Mouse (Mus musculus) testis, postnatal 10 days (tissue): ENCODE measurements around the gene Sik1.
"Not testable (repeated sequence)": the region's sequence is repeated elsewhere in the genome, so short reads cannot be mapped to it uniquely, and the experiment has no call there.

Experiments
- DNase-seq: peaks from one replicate; pipeline ENCODE4 v3.0.0; 2021; ENCODE audit warnings: low spot score

Sik1 gene

DNA sequence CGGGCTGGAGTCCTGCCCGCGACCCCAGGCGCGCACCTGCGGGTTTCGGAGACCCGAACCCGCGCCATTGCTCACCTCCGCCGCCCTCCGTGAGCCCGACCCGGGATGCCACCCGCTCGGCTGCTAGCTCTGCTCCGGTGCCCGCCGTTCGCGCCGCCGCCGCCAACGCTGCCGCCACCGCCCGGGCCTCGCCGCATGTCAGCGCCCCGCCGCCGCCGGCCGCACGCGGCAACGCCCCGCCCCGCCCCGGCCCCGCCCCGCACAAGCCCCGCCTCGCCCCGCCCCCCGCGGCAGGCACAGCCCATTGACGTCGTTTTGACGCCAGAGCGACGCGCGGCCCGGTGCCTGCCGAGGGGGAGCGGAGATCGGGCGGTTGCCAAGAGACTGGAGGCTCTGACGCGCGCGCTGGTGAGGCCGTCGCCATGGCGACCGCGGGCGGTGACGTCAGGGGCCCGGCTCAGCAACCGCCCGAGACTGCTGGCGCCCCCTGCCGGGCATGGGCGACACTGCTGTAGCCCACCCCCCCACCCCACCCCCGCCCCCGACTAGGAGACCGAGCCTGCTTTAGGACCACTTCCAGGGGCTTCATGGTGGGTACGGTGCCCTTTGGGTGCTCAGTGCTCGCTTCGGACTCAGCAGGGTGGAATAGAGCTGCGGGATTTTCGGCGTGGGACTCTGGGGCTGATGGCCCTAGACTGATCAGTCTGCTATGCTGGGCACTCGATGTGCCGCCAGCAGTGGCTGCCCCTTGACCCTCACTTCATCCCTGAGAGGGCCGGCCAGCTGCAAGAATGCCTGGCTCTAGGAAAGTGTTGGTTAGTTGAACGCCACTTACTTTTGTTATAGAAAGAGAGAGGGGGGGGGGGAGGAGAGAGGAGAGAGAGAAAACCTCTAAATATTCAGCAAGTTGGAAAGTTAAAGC, at the start of gene Sik1:
Gene Sik1 (minus strand): TSS at position 208 of the 922 bp plus-strand sequence.
- peak; percentile 99 for DNase-seq

- DNase-seq = peak; percentile 30
Observed at GRCm38 (mm10) chr17:31905201-31905790, 49.7 kb upstream of the Sik1 start.

DNA sequence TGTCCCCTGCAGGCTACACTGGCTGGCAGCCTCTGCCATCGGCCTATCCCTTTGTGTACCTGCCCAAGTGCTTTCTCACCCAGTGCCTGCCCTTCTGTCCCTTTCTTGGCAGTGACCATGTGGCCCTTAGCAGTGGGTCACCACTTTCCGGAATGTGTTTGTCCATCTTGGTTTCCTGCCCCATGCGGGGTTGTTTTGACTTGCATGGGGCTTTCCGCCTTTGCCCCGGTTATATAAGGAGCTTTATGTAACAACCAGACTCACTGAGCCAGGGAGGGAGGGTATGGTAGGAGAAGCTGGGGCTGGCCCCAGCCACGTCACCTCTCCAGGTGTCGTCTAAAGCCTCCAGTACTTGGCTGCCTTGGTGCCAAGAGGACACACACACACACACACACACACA, 48.4 kb upstream of the Sik1 start:
- DNase-seq = peak; percentile 32

DNA sequence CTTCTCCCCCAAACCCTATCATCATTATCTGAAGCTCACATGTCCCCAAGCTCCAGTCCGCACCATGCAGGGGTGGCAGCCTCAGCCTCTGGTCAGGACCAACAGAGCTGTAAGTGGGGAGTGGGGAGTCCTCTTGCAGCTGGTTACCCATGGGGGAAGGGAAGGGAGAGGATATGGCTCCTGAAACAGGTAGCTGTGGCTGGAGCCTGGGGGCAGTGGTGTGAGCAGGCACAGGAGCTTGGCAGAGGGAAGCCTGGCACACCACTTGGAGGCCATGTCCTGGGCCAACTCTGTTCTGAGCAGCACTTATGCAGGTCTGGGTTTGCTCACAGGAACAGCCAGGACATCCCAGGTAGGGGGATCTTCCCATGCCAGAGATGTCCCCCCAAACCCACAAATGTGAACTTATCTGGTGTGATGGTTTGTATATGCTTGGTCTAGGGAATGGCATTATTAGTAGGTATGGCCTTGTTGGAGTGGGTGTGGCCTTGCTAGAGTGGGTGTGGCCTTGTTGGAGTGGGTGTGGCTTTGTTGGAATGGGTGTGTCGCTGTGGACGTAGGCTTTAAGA, 47.1 kb upstream of the Sik1 start:
- peak; percentile 47 for DNase-seq

- DNase-seq = peak; percentile 49
Observed at GRCm38 (mm10) chr17:31901461-31902204, 46.0 kb upstream of the Sik1 start.

DNA sequence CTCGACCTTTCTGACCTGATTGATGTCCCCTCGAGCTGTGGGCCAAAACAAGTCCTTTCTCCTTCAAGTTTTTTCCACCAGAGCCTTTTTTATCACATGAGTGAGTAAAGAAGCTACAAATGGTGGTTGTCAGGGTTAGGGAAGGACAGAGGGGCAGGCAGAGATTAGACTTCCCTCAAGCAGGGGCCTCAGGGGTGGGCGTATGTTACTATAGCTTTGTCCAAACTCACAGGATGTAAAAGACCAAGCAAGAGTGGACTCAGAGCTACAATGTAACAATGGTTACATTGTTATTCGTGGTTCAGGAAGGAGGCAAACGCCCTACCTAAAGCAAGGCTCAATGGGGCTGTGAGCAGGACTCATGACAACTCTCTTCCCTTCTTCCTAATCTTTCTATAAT, 43.3 kb upstream of the Sik1 start:
- peak; percentile 27 for DNase-seq

- DNase-seq = peak; percentile 40
Observed at GRCm38 (mm10) chr17:31897186-31897793, 41.7 kb upstream of the Sik1 start.

- DNase-seq = peak; percentile 25
Observed at GRCm38 (mm10) chr17:31896751-31897150, 41.1 kb upstream of the Sik1 start.

GRCm38 (mm10) chr17:31896311-31896710, 40.7 kb upstream of the Sik1 start:
- no peak for DNase-seq

GRCm38 (mm10) chr17:31893371-31894060, 37.9 kb upstream of the Sik1 start:
- DNase-seq = peak; percentile 34

- DNase-seq = peak; percentile 79
Observed at GRCm38 (mm10) chr17:31892750-31893149, 37.1 kb upstream of the Sik1 start.

DNA sequence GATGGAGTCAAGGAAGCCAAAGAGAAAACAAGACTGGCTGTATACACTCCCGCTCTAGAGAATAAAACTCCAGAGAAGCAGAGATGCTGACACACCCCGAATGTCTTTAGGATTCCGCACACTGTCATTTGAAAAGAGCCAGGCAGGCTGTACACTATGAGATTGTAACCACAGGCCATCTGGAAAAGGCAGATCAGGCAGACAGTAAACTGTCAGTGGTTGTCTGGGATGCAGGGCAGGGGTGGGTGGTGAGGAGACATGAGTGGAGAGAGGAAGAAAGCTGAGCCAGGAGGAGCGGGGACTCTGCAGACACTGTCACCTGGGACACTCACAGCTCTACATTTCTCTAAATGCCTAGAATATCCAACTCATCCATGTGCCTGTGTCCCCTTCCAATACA, 36.3 kb upstream of the Sik1 start:
- peak; percentile 35 for DNase-seq

- peak; percentile 39 for DNase-seq
Observed at GRCm38 (mm10) chr17:31890311-31890951, 34.8 kb upstream of the Sik1 start.

GRCm38 (mm10) chr17:31889446-31890201, 34.0 kb upstream of the Sik1 start:
- peak; percentile 43 for DNase-seq

GRCm38 (mm10) chr17:31888540-31888939, 32.9 kb upstream of the Sik1 start:
- peak; percentile 38 for DNase-seq

GRCm38 (mm10) chr17:31884676-31885075, 29.1 kb upstream of the Sik1 start:
- DNase-seq = not testable (repeated sequence)

DNA sequence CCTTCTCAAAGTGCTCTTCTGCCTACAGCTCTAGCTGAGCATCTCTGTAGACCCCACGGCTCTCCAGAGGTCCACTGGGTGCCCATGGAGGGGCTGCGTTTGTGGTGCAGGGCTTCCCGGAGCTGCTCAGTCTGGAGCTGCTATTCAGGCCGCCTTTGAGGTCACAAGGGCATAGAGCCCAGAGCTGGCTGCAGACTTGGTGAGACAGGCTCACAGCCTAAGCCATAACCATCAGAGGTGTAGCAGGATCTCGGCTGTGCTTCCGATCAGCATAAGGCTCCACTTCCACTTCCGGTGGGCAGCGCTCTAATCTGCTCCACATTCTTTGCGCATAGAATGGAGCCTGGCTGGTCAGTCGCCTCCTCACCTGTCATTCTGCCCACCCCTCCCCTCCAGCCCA, 23.8 kb upstream of the Sik1 start:
- DNase-seq = peak; percentile 30

GRCm38 (mm10) chr17:31877650-31878141, 22.1 kb upstream of the Sik1 start:
- DNase-seq = peak; percentile 43

- peak; percentile 30 for DNase-seq
Observed at GRCm38 (mm10) chr17:31877181-31877581, 21.6 kb upstream of the Sik1 start.

DNA sequence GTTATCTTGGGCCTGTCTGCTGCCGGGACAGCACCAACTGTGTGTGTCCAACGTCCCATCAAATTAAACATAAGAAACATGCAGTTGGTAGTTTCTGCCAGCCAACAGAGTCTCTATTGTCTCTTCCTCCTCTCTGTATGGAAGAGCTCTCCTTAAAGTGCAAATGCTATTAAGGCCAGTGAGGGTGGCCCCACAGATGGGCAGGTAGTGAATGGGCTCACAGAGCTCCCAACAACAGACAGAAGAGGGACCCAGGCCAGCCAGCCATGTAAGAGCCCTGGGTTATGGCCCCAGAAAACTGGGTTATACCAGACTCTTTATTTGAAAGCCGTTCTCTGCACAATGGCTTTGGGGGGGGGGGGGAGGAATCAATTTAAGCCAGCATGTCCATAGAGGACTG, 21.2 kb upstream of the Sik1 start:
- DNase-seq = no peak
